Mouse (Mus musculus) forebrain, embryonic 12.5 days (tissue): Measurements from ENCODE around the gene Gpr27. TPM values are rescaled to one million over a fixed set of nuclear protein-coding genes. Genes with fewer than 3 reads are reported as not detected.

Experiments
- ATAC-seq: fragments of 200-750 bp; cut with Nextera tagmentation; 2 replicates; pipeline ENCODE4 v1.8.0; 2017; ENCODE audit warnings: moderate TSS enrichment; ENCODE audit not compliant: low FRiP score
- H3K27ac ChIP-seq: fragments of 300-500 bp; sonication (generic); 2 replicates; pipeline ENCODE4 v1.5.1; 2016; ENCODE audit warnings: mild to moderate bottlenecking
- H3K27me3 ChIP-seq: fragments of 300-500 bp; sonication (generic); 2 replicates; pipeline ENCODE4 v1.6.1; 2016; ENCODE audit warnings: mild to moderate bottlenecking
- H3K36me3 ChIP-seq: fragments of 300-500 bp; sonication (generic); replicated peaks from 2 replicates; pipeline ENCODE4 v1.6.1; 2016; ENCODE audit warnings: mild to moderate bottlenecking
- H3K4me1 ChIP-seq: fragments of 300-500 bp; sonication (generic); 2 replicates; pipeline ENCODE4 v1.6.1; 2016
- H3K4me2 ChIP-seq: fragments of 300-500 bp; sonication (generic); 2 replicates; pipeline ENCODE4 v1.6.1; 2016; ENCODE audit warnings: mild to moderate bottlenecking, moderate library complexity
- H3K4me3 ChIP-seq: fragments of 300-500 bp; sonication (generic); replicated peaks from 2 replicates; pipeline ENCODE4 v1.5.1; 2016; ENCODE audit warnings: mild to moderate bottlenecking
- H3K9ac ChIP-seq: fragments of 300-500 bp; sonication (generic); 2 replicates; pipeline ENCODE4 v1.6.1; 2016; ENCODE audit warnings: mild to moderate bottlenecking
- H3K9me3 ChIP-seq: fragments of 300-500 bp; sonication (generic); 2 replicates; pipeline ENCODE4 v1.6.1; 2016
- WGBS: fragments of 180-500 bp; shearing (Covaris S2); methylation state at CpG from one replicate; pipeline ENCODE4 v1.1.7; 2016; 5-methylcytosine and 5-hydroxymethylcytosine counted together
- polyA plus RNA-seq: library from polyadenylated mRNA; unstranded; fragments of >200 nt; fragmentation: Nextera tagmentation; extraction: Ambion mirVana; gene quantifications from 2 replicates; pipeline ENCODE4 v1.2.1, GENCODE M21; 2016

Gpr27 gene
- polyA plus RNA-seq, 1 experiment from 2014 or later = 6.7 TPM

GRCm38 (mm10) chr6:99663232-99663631 lies 29.2 kb upstream of the Gpr27 start:
- Histone ChIP-seq H3K4me2 (no peak overlapping the region), H3K27ac (no peak overlapping the region), H3K27me3 (peaks cover 20% of the 10 kb centered on the region), H3K9me3 (no peaks in the 10 kb centered on the region), H3K9ac (no peak overlapping the region), H3K4me1 (peaks cover 45% of the 10 kb centered on the region), H3K36me3 (no peaks in the 10 kb centered on the region), H3K4me3 (no peak overlapping the region)
- WGBS = 71% methylated on average over 8 of the region's 8 CpGs
- no peak for ATAC-seq

GRCm38 (mm10) chr6:99665457-99666317 lies 26.8 kb upstream of the Gpr27 start:
- H3K9ac ChIP-seq = peak overlapping the region; percentile 79
- H3K4me3 ChIP-seq = peak overlapping the region; percentile 81
- peaks cover 24% of the 10 kb centered on the region for H3K27me3 ChIP-seq
- peaks cover 58% of the 10 kb centered on the region for H3K4me1 ChIP-seq
- H3K4me2 ChIP-seq = peak overlapping the region; percentile 88
- WGBS = 34% methylated on average over 16 of the region's 16 CpGs
- H3K9me3 ChIP-seq = no peaks in the 10 kb centered on the region
- ATAC-seq = no peak
- no peaks in the 10 kb centered on the region for H3K36me3 ChIP-seq
- H3K27ac ChIP-seq = no peak overlapping the region

- WGBS = 1% methylated on average over 47 of the region's 75 CpGs
- Histone ChIP-seq H3K4me3 (peak within 1 kb of the TSS; percentile 81), H3K27ac (peak within 1 kb of the TSS; percentile 75), H3K9ac (peak within 1 kb of the TSS; percentile 79), H3K4me1 (peaks cover 62% of the 10 kb centered on the region), H3K27me3 (peaks cover 24% of the 10 kb centered on the region), H3K9me3 (no peaks in the 10 kb centered on the region), H3K36me3 (no peaks in the 10 kb centered on the region), H3K4me2 (peak within 1 kb of the TSS; percentile 88)
- ATAC-seq = peak; percentile 51
Observed at GRCm38 (mm10) chr6:99666318-99667171, 25.9 kb upstream of the Gpr27 start, which contains the start of the genes Eif4e3 and Gm20696. TSS of gene Eif4e3 (minus strand) at chr6:99666771. TSS of gene Gm20696 (minus strand) at chr6:99666797.

- H3K4me3 ChIP-seq = peak overlapping the region; percentile 81
- no peak for ATAC-seq
- no peaks in the 10 kb centered on the region for H3K36me3 ChIP-seq
- H3K4me1 ChIP-seq = peaks cover 62% of the 10 kb centered on the region
- H3K27me3 ChIP-seq = peaks cover 24% of the 10 kb centered on the region
- 0 out of 2 replicates have a peak overlapping the region, but pooled peaks have one; percentile 79 for H3K9ac ChIP-seq
- H3K27ac ChIP-seq = peak overlapping the region; percentile 75
- H3K4me2 ChIP-seq = peak overlapping the region; percentile 88
- WGBS = 48% methylated on average over 8 of the region's 8 CpGs
- no peaks in the 10 kb centered on the region for H3K9me3 ChIP-seq
Observed at GRCm38 (mm10) chr6:99667290-99667689, 25.2 kb upstream of the Gpr27 start.

- Histone ChIP-seq H3K9ac (no peak overlapping the region), H3K4me2 (peak overlapping the region; percentile 24; the same call in 1 of the 2 replicates), H3K36me3 (no peaks in the 10 kb centered on the region), H3K4me1 (peaks cover 57% of the 10 kb centered on the region), H3K27ac (peak overlapping the region; percentile 87), H3K9me3 (no peaks in the 10 kb centered on the region), H3K27me3 (peaks cover 15% of the 10 kb centered on the region), H3K4me3 (no peak overlapping the region)
- ATAC-seq = peak; percentile 84
- WGBS = 11% methylated on average over 5 of the region's 5 CpGs
Observed at GRCm38 (mm10) chr6:99669481-99670325, 22.8 kb upstream of the Gpr27 start.

- WGBS = 56% methylated on average over 7 of the region's 7 CpGs
- Histone ChIP-seq H3K4me3 (no peak overlapping the region), H3K9ac (no peak overlapping the region), H3K9me3 (no peaks in the 10 kb centered on the region), H3K4me2 (no peak overlapping the region), H3K36me3 (no peaks in the 10 kb centered on the region), H3K27me3 (peaks cover 9% of the 10 kb centered on the region; the same call in 1 of the 2 replicates), H3K27ac (peak overlapping the region; percentile 87), H3K4me1 (peaks cover 52% of the 10 kb centered on the region)
- ATAC-seq = peak; percentile 28; the same call in 1 of the 2 replicates
Observed at GRCm38 (mm10) chr6:99670481-99671119, 21.9 kb upstream of the Gpr27 start.

GRCm38 (mm10) chr6:99671768-99672167 lies 20.7 kb upstream of the Gpr27 start:
- H3K4me1 ChIP-seq = peaks cover 44% of the 10 kb centered on the region
- H3K9ac ChIP-seq = no peak overlapping the region
- H3K4me3 ChIP-seq = no peak overlapping the region
- WGBS = 76% methylated on average over 3 of the region's 3 CpGs
- H3K9me3 ChIP-seq = no peaks in the 10 kb centered on the region
- no peaks in the 10 kb centered on the region for H3K36me3 ChIP-seq
- peaks cover 9% of the 10 kb centered on the region; the same call in 1 of the 2 replicates for H3K27me3 ChIP-seq
- ATAC-seq = no peak
- H3K27ac ChIP-seq = no peak overlapping the region
- H3K4me2 ChIP-seq = no peak overlapping the region

- H3K36me3 ChIP-seq = no peaks in the 10 kb centered on the region
- H3K4me2 ChIP-seq = no peak overlapping the region
- H3K4me1 ChIP-seq = peaks cover 28% of the 10 kb centered on the region
- WGBS = 51% methylated on average over 4 of the region's 4 CpGs
- H3K4me3 ChIP-seq = no peak overlapping the region
- no peak for ATAC-seq
- no peak overlapping the region for H3K27ac ChIP-seq
- no peaks in the 10 kb centered on the region for H3K27me3 ChIP-seq
- H3K9ac ChIP-seq = no peak overlapping the region
- no peaks in the 10 kb centered on the region for H3K9me3 ChIP-seq
Observed at GRCm38 (mm10) chr6:99674482-99674881, 18.0 kb upstream of the Gpr27 start.

GRCm38 (mm10) chr6:99677325-99677724 lies 15.2 kb upstream of the Gpr27 start:
- ATAC-seq = no peak
- H3K4me3 ChIP-seq = no peak overlapping the region
- no peaks in the 10 kb centered on the region for H3K9me3 ChIP-seq
- no peak overlapping the region for H3K9ac ChIP-seq
- H3K27ac ChIP-seq = no peak overlapping the region
- no peak overlapping the region for H3K4me2 ChIP-seq
- H3K36me3 ChIP-seq = no peaks in the 10 kb centered on the region
- H3K4me1 ChIP-seq = peaks cover 10% of the 10 kb centered on the region; the same call in 1 of the 2 replicates
- 88% methylated on average over 8 of the region's 8 CpGs for WGBS
- no peaks in the 10 kb centered on the region for H3K27me3 ChIP-seq

GRCm38 (mm10) chr6:99678108-99678507 lies 14.4 kb upstream of the Gpr27 start:
- no peak overlapping the region for H3K4me2 ChIP-seq
- no peaks in the 10 kb centered on the region for H3K36me3 ChIP-seq
- peaks cover 10% of the 10 kb centered on the region; the same call in 1 of the 2 replicates for H3K4me1 ChIP-seq
- WGBS = 73% methylated on average over 11 of the region's 11 CpGs
- no peaks in the 10 kb centered on the region for H3K27me3 ChIP-seq
- no peaks in the 10 kb centered on the region for H3K9me3 ChIP-seq
- H3K9ac ChIP-seq = no peak overlapping the region
- ATAC-seq = 0 out of 2 replicates have a peak, but pooled peaks have one; percentile 17
- peak overlapping the region; percentile 26; the same call in 1 of the 2 replicates for H3K27ac ChIP-seq
- no peak overlapping the region for H3K4me3 ChIP-seq

GRCm38 (mm10) chr6:99683974-99684373 lies 8.5 kb upstream of the Gpr27 start:
- no peaks in the 10 kb centered on the region for H3K4me1 ChIP-seq
- H3K36me3 ChIP-seq = no peaks in the 10 kb centered on the region
- H3K27ac ChIP-seq = no peak overlapping the region
- H3K4me2 ChIP-seq = no peak overlapping the region
- no peak overlapping the region for H3K4me3 ChIP-seq
- no peaks in the 10 kb centered on the region for H3K9me3 ChIP-seq
- ATAC-seq = no peak
- no peak overlapping the region for H3K9ac ChIP-seq
- H3K27me3 ChIP-seq = 0 out of 2 replicates have a peak, but pooled peaks cover 4% of the 10 kb centered on the region
- WGBS = 85% methylated on average over 5 of the region's 5 CpGs
